Mouse (Mus musculus): ENCODE data around the gene S1pr1. TPM values are rescaled to one million over a fixed set of nuclear protein-coding genes. Genes with fewer than 3 reads are reported as not detected.

S1pr1 gene
- polyA plus RNA-seq, 3 experiments from 2014 or later = 148 to 162 (median 162) TPM

DNA sequence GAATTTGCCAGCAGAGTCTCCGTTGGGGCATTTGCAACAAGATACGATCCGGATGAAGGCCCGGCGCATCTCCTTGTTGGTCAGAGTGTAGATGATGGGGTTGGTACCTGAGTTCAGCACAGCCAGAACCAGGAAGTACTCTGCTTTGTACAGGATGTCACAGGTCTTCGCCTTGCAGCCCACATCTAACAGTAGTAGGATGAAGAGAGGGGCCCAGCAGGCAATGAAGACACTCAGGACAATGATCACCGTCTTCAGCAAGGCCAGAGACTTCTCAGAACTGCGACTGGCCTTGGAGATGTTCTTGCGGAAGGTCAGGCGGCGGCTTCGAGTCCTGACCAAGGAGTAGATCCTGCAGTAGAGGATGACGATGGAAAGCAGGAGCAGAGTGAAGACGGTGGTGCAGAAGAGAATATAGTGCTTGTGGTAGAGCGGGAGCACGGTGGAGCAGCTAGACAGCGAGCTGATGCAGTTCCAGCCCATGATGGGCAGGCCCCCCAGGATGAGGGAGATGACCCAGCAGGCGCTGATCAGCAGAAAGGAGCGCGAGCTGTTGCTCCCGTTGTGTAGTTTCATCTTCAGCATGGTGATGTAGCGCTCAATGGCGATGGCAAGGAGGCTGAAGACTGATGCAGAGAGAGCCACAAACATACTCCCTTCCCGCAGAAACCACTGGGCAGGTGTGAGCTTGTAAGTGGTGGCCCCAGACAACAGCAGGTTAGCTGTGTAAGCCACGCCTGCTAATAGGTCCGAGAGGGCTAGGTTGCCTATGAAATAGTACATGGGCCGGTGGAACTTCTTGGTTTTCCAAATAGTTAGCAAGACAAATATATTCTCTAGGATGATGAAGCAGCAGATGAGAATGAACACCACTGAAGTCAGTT, 2.7 kb downstream of the S1pr1 start:
- ATAC-seq = peak; percentile 49

- peak; percentile 2 for ATAC-seq
Observed at GRCm38 (mm10) chr3:115711393-115711792, 3.5 kb downstream of the S1pr1 start.

DNA sequence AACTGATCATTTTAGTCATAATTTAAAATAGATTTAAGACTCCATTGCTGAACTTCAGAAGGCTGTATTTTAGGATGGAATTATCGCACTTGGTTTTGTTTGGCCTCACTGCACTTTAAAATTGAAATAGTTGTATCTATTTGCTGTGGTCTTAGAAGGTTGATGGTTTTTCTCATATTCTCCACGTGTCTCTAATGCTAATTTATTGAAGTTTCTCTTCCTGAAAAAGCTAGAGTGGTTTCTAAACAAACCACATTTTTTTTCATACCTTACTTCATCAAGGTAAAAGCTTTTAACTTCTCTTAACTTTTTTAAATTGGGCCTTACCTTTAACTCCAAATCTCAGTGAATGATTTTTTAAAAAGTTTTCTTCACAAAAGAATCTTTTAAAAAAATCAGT, 4.8 kb downstream of the S1pr1 start:
- no peak for ATAC-seq

GRCm38 (mm10) chr3:115709118-115709574, 5.7 kb downstream of the S1pr1 start:
- no peak for ATAC-seq

DNA sequence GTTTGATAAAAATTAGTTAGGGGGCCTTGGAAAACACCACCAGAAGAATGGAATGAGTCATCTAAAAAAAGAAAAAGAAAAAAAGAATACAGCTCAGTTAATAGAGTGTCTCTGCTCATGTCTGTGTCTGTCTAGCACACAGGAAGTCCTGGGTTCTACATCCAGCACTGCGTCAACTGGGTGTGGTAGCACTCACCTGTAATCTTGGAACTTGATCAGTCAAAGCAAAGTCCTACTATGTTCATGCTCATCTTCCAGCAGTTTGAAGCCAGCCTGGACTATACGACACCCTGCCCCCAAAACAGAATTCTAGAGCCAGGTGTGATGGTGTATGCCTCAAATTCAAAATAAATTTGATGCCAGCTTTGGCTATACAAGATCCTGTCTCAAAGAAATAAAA, 8.1 kb downstream of the S1pr1 start:
- peak; percentile 41 for ATAC-seq

DNA sequence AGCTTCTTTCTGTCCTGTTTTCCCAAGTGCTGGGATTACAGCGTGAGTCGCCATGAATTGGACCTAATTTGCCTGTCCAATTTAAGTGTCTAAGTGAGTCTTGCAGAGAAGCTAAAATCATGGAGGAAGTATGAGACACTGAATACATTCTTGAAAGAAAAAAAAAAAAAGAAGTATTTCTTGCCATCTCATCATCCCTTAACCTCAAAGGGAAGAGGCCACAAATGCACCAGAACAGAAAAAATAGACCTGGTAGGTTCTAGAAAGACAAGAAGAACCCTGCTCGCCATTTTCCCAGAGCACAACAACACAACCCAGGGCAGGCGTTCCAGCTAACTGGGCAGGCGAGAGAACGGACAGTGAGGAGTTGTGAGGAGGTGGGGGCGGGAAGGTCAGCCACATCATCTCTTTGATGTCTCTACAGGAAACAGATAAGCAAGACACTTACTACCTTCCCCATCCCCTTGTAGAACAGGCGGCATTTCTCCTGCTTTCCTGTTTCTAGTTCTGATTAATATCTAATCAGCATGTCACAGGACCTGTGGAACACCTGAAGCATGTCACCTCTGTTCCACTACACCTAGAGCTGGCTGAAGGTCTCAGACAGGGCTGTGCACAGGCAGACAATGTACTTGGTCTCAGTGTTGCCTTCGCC, 10.5 kb downstream of the S1pr1 start:
- ATAC-seq = peak; percentile 18

DNA sequence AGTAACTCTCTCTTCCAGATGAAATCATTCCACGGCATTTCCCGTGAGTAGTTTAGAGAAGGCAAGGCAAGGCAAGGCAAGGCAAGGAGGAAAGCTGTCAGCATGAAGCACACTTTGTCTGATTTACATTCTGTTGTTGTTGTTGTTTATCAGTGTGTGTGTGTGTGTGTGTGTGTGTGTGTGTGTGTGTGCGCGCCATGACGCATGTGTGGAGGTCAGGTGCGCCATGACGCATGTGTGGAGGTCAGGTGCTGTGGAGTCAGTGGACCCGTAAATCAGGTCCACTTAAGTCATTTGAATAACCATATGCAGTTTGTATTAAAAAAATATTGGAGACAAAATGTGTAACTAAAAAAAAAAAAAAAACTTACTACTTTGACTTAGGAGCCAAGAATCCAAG, 11.2 kb downstream of the S1pr1 start:
- ATAC-seq = no peak

DNA sequence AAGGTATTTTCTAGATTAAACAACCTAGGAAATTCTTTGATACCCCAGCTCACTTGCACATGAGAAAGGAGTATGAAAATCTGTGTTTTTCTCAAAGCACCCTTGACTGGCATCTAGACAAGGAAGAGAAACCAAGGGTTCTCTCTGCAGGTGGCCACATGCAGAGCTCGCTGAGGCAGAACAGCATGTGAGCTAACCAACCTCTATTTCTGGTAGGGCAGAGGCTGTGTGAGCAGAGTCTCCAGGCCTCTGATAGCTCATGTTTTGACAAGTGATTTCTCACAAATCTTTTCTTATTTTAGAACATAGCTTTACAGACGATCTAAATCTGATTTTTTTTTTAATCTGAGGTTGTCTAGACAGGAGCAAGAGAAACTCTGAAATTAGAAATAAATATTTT, 12.8 kb downstream of the S1pr1 start:
- no peak for ATAC-seq

DNA sequence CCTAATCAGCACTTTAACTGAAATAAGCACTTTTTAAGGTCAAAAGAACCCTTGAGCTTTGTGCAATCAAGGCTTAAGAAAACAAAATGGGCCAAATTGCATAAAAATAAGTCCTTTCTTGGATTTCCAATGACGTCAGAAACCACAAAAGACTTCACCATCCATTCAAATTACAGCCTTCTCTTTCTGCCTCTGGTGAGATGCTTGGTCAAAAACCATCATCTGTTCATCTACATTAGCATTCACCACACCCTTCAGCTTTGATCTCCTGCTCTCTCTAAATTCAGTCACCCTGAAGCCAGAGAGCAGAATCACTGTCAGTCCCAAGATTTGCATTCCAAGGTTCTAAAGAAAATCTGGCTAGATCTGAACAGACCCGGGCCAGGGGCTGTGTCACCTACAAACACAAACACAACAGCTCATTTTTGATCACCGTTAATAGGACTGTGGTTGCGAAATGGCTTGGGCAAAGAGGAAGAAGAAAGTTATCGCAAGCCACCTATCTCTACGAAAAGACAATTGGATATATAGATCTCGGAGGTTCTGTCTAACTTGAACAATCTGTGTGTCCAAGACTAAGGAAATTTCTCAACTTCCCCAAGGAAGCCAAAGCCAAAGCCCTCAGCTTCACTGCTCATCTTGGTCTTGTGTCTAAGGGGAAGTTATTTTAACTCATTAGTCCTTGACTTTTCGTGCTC, 19.5 kb downstream of the S1pr1 start:
- ATAC-seq = peak; percentile 49

DNA sequence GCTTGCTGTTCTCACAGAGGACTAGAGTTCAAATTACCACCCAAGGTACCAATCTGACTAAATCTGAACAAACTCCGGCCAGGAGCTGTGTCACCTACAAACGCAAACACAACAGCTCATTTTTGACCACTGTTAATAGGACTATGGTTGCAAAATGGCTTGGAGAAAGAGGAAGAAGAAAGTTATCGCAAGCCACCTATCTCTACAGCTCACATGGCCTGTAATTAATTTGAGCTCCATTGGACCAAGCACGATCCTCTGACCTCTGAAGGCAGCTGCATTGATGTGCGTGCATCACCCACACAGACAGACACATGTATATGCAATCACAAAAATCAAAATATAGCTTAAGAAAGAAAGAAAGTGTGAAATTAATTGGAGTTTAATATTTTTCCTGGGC, 20.7 kb downstream of the S1pr1 start:
- ATAC-seq = no peak

- ATAC-seq = peak; percentile 42
Observed at GRCm38 (mm10) chr3:115693390-115693789, 21.5 kb downstream of the S1pr1 start.

- no peak for ATAC-seq
Observed at GRCm38 (mm10) chr3:115692857-115693256, 22.0 kb downstream of the S1pr1 start.

- ATAC-seq = peak; percentile 36
Observed at GRCm38 (mm10) chr3:115692384-115692783, 22.5 kb downstream of the S1pr1 start.

DNA sequence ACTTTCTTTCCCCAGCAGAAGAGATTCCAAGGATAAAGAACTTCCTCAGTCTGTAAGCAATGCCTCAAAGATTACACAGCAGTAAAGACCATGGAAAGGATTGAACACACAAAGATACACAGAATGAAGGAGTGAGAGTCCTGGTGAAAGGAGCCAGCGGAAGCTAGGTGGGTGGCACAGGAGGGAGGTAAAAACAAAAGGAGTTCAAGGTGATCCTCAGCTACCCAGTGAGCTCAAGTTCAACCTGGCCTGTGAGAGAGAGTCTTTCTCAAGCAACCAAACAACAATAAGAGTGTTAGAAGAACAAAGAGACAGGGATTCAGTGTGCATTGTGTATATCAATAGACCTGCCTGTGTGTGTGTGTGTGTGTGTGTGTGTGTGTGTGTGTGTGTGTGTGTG, 25.0 kb downstream of the S1pr1 start:
- ATAC-seq = no peak

DNA sequence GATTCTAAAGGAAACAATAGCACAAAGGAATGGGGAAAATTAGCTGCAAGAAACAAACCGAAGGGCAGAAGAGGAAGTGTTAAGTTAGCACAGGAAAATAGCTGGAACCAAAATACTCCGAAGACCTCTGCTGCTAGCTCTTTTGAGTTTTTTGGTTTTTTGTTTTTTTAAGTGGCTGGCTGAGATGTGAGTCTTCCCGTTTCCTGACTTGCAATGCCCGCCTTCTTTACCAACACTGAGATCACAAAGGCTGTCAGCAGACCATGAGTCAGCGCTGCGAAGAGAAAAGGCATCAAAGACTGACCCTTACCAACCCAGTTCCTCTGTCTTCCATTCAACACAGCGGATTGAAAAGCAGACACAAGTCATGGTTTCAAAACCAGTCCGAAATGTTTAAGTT, 25.5 kb downstream of the S1pr1 start:
- peak; percentile 67 for ATAC-seq

GRCm38 (mm10) chr3:115687821-115688220, 27.1 kb downstream of the S1pr1 start:
- no peak for ATAC-seq

DNA sequence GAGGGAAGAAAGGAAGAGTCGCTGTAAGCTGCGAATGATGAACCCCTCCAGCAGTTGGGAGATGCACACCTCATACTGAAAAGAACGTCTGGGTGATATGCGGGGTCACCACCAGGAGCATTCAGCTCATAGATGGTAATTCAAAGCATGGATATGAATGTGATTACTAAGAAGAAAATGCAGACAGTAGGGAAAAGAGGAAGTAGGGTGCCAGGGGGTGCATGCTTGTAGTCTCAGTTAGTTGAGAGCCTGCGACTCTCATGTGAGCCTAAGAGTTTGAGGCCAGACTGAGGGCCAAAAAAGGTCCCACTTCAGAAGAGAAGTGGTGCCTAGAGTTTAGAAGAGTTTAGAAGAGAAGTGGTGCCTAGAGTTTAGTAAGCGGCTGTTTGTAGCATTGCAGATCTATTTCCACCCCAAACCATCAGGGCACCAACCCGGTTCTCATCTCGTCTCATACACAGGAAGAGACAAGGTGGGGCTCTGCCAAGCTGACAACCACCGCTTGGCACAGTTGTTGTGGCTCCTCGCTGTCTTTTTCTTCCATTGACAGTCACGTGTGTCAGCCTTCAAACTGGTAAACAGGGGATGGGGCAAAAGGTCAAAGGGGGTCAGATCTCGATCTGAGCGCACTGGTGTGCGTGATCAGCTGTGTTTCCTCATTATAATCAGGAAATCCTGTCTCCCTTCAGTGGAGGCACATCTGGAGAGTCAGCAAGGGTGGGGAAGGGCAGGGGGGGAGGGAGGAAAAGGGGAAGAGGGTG, 32.4 kb downstream of the S1pr1 start:
- peak; percentile 92 for ATAC-seq

- ATAC-seq = no peak
Observed at GRCm38 (mm10) chr3:115681184-115681583, 33.7 kb downstream of the S1pr1 start.

- no peak for ATAC-seq
Observed at GRCm38 (mm10) chr3:115679022-115679421, 35.9 kb downstream of the S1pr1 start.

- ATAC-seq = peak; percentile 11
Observed at GRCm38 (mm10) chr3:115675546-115676535, 39.0 kb downstream of the S1pr1 start.

- no peak for ATAC-seq
Observed at GRCm38 (mm10) chr3:115674665-115675064, 40.2 kb downstream of the S1pr1 start.
